Mouse (Mus musculus): ENCODE results near the gene Chd3.
"Not testable (repeated sequence)": the region's sequence is repeated elsewhere in the genome, so short reads cannot be mapped to it uniquely, and the experiment has no call there.

Gene Chd3

DNA sequence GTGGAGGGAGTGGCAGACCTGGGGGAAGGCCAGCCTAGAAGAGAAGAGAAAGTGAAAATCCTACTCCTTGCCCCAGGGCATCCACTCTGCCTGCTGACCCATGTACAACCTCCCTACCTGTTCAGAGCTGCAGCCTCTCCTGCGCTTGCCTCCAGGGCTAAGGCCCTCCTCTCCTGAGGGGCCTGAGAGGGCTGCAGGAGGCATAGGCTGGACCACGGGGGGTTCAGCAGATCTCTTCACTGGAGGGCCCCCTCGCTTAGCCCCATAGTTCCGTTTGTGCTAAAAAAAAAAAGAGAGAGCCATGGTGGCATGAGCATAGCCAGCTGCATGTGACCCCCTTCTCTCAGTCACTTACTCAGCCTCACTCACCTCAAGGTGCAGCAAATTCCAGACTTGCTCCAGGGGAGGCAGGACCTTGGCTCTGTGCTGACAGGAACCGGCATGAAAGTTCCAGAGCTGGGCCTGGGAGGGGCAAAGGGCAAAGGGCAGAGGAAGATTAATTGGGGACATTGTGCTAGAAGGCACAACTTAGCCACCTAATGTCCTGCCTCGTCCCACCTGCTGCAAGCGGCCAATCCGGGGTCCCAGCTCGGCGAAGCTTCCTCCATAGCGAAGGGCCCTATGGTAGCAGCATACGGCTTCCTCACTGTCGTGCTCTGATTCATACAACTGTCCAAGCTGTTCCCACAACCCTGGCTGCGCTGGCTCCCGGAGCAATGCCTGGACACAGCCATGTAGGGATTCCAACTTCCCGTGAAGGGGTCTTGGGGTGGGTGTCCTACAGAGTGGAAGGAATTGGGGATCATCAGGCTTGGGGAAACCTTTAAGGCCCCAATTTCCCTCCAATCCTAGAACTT, 37.9 kb upstream of the Chd3 start:
- DNase-seq (ENCODE audit: inconsistent age in 2 of 2, low spot score in 1 of 2), result peak in 1 of 2 experiments; percentile 43

DNA sequence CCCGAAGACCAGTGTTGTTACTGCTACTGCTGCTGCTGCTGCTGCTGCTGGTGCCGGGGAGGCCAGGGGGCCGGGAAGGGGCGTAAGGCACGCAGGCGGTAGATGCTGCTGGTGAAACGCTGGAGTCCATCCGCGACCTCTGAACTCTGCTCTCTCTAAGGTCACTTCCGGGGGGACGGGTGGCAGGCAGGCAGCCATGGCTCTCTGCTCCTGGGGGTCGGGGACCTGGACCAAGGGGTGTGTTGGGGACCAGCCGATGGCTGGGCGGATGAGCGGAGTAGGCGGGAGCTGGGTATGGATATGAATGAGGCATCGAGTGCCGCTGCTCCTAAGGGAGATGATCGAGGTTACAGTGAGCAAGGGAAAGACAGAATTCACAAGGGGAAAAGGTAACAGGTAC, 37.1 kb upstream of the Chd3 start:
- DNase-seq (ENCODE audit: inconsistent age in 2 of 2, low spot score in 1 of 2), result peak in 1 of 2 experiments; percentile 41

DNA sequence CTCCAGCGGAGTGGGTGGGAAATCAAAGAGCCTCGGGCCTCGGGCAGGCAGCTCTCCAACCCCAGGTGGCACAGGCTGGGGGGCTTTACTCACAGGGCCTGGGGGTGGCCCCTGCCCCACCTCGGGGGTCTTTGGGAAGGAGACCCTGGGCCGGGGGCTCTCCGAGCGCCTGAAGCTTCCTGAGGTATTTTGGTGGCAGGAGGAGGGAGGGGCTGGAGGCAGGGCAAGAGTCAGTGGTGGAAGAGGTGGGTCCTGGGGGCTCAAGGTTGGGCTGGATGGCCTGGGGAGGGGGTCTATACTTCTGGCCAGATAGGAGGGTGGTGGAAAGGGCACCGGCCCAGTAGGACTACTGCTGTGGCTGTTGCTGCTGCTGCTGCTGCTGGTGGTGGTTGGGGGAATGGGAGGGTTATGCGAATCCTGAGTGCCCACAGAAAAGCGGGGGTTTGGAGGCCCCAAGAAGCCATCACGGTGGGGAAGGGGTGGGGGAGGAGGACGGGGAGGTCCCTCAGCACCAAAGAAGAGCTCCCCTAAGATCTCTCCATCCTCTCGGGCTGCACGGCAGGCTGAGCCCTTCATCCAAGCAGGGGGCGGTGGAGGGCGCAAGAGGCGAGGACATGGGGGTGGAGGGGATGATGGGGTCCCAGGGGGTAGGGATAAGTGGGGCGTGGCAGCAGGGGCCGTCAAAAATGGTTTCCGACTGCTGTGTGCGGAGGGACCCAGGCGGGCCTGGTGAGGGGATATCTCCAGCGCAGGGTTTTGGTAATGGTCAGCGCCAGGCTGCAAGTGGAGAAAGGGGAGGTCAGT, 36.4 kb upstream of the Chd3 start:
- no peak for DNase-seq (ENCODE audit: inconsistent age in 2 of 2, low spot score in 1 of 2)

DNA sequence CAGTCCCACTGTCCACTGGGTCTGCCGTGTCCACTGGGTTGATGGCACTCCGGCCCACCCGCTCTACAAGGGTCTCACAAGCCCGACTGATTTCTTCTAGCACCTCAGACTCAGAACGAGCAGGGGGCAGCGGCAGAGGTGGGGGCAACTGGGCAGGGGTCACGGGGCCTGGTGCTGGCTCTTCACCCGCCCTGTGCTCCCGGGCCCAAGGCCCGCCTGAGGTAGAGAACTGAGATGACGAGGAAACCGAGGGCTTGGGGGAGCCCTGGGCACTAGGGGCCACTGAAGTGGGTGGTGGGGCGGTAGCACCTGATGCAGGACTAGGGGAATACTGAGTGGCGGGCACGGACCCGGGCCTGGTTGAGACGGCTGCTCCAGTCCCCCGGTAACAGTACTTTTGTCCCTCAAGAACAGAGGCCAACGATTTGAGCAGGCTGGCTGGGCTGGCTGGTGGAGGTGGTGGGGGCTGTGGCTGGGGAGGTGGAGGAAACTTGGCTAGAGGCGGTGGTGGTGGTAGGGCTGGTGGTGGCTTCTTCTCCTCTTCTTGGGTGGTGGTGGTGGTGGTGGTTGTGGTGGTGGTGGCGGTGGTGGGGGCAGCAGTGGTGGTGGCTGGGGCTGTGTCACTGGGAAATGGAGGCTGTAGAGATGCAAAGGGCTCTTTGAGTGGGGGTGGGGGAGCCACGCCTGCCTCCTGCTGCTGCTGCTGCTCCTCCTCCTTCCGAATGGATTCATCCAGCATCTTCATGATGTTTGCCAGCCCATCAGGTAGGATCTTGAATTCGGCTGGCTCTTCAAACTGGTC, 35.6 kb upstream of the Chd3 start:
- DNase-seq (ENCODE audit: inconsistent age in 2 of 2, low spot score in 1 of 2), result peak; percentile 20 to 42

DNA sequence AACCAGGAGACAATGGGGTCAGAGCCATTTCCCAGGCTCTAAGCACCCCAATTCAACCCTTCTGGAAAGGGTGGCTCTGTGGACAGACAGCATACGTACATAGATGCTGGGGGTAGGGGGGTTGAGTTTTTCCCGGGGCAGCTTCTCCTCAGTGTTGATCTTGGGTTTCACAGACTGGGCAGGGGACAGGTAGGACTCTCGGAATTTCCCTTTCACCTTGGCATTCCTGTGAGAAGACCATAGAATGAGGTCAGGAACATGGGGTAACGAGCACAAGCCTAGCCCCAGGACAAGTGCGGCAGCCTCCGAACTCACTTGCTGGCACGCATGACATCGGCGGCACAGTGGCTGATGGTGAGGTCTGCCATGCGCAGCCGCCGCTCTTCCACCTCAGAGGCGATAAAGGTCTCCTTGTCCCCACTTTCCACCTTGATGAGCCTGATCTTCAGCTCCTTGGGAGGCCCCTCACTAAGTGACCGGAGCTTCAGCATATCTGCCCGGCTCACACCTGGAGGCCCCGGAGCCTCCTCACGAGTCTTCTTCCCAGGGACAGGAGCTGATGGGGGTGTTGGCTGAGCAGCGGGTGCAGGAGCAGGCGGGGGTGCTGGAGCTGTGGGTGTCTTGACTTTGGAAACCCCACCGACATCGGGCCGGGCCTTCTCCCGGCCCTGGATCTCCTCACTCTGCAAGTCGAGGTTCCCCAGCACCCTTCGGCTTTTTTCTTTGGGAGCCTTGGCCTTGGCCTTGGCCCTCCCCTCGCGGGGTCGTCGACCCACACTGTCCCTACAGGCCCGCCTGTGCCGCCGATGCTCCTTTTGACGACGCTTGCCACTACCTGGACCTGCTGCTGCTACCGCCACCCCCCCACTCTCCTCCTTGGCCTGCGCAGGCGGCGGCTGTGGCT, 34.7 kb upstream of the Chd3 start:
- DNase-seq (ENCODE audit: inconsistent age in 2 of 2, low spot score in 1 of 2), result peak; percentile 25 to 52

DNA sequence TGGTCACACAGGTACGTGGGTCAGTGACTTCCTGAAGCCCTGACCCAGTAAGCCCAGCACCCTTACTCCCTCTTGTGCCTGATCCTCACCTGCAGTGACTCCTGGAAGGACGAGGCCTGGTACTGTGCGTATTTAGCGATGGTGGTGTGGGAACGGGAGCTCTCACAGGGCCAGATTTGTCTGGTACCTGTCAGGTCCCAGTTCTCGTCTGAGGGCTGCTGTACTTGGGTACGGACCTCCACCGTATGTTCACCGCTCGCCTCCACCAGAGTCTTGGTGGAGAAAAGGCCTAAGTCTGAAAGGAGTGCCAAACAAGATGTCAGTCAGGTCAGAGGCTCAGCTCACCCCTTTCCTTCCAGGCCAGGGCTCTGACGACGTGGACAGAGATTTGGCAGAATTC, 32.8 kb upstream of the Chd3 start:
- DNase-seq (ENCODE audit: inconsistent age in 2 of 2, low spot score in 1 of 2), result peak in 1 of 2 experiments; percentile 54

DNA sequence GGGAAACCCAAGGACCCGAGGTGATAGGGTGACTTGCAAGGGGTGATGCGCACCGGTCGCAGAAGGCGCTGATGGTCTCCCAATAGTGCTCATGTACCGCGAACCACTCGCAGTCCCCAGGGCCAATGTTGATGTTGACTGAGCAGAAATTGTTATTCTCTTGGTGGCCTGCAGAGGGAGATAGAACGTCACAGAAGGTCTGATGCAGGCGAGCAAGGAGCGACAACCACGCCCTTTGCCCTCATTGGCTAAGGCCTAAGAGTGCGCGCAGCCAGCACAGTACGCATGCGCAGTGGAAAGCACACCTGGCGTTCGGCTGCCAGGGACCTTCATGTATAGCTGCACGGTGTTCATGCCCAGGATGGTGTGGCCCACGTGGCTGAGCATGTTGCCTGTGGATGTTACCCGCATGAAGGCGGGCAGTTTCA, 32.0 kb upstream of the Chd3 start:
- peak; percentile 90 to 95 for DNase-seq (ENCODE audit: inconsistent age in 2 of 2, low spot score in 1 of 2)

DNA sequence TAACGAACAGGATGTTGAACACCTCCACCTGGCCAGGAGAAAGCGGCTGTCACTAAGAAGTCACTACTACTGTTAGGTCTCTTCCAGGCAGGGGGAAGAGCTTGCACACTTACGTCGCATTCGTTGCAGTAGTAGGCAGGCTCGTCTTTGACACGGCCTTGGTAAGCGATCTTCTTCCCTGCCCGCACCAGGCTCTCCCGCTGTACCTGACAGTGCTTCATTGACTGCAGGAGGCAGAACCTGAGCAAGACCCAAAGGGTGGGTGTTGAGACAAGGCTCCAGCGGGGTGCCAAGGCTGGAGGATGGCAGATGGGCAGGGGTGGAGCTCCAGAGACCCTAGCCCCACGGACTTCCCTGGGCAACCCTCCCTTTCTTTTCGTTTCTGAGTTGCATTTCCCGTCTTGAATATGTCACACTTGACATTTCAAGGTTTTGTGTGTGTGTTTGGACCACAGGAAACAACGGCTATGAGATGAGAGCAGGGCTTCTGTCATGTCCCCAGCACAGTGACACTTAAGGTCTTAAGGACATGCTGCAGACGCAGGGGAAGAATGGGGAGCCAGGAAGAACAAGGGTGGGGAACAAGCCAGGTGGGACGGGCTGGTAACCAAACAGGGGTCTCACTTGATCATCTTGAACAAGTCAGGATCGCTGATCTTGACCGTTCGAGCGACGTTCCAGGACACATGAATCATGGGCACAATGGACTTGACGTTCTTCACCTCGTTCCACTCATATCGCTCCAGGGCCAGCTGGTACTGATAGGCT, 31.1 kb upstream of the Chd3 start:
- DNase-seq (ENCODE audit: inconsistent age in 2 of 2, low spot score in 1 of 2), result peak in 1 of 2 experiments; percentile 60

DNA sequence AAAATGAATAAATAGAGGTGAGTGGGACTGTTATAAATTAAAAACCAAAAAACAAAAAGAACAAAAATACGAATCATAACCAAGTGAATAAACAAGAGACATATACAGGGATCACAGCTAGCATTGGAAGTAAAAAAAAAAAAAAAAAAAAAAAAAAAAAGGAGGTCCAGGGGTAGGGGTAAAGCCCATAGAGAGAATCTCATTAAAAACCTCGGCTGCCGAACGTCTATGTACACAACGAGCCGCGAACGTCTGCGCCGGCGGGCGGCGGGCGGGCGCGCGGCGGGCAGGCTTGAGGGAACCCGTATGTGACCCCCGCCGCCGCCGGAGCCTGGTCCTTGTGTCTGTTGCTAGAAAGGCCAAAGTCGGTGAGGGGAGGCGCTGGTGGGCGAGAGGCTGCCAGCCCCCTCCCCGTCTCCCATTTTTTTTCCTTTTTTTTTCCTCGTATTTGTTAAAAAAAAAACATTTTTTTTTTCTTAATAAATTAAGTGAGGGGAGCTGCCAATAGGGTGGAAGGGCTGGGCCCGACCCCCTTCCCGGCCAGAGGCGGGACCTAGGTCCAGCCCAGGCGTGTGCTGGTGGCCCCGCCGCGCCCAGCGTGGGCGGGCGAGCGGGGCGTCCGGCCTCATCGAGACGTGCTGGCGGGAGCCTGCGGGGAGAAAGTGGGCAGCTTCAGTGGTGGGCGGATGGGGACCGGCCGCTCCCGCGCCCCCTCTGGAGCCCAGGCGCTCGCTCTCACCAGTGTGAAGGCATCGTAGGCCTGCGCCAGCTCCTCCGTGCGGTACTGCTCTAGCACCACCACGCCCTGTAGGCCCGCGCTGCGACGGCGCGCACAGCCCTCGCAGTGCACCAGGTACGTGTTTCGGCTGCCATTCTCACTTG, 30.2 kb upstream of the Chd3 start:
- DNase-seq (ENCODE audit: inconsistent age in 2 of 2, low spot score in 1 of 2), result peak; percentile 51 to 55

DNA sequence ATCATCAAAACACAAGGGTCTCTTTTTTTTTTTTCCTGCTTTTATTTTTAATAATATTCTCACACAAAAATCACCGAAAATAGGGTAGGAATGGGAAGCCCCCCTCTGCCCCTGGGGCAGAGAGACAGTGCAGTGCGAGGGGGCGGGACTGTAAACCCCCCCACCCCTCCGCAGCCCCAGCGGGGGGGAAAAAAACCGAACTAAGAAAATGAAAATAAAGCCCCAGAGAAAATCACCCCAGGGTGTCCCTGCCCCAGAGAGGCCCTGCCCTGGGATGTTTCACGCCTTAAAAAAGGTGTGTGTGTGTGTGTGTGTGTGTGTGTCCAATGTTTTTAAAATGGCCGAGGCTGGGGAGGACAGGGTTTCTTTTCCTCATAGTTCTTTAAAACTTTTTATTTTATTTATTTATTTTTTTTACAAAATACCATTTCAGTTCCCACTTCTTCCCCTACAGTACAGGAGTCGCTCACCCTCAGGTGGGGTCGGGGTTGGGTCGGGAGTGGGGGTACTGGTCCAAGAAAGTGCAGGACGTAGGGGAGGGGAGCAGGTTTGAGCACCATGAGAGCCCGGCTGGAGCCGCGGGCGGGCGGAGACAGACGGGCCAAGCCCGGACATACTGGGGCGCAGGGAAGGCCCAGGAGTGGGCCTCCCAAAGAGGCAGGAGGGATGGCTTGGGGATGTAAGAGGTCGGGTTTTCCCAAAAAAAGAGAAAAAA, 29.4 kb upstream of the Chd3 start:
- DNase-seq (ENCODE audit: inconsistent age in 2 of 2, low spot score in 1 of 2), result peak; percentile 25 to 58

DNA sequence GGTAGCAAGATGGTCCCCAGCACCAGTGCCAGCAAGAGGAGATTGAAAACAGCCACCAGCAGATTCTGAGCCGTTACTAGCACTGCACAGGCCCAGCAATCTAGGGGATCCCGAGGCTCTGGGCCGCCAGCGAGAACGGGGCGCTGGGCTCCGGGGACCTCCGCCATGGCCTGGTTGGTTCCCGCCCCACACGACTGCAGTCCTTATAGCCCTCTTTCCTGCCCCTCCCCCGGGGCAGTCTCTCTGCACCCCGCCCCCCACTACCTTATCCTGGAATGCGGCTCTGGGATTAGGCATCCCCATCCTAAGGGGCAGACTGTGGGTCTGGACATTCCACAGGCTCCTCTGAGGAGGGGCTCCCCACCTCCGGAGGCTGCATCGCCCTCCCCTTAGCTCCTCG, 28.9 kb upstream of the Chd3 start, which contains the start of gene Tmem88:
Gene Tmem88, minus strand, starts transcription at position 176 of the 400 bp plus-strand sequence.
- peak; percentile 62 to 76 for DNase-seq (ENCODE audit: inconsistent age in 2 of 2, low spot score in 1 of 2)

DNA sequence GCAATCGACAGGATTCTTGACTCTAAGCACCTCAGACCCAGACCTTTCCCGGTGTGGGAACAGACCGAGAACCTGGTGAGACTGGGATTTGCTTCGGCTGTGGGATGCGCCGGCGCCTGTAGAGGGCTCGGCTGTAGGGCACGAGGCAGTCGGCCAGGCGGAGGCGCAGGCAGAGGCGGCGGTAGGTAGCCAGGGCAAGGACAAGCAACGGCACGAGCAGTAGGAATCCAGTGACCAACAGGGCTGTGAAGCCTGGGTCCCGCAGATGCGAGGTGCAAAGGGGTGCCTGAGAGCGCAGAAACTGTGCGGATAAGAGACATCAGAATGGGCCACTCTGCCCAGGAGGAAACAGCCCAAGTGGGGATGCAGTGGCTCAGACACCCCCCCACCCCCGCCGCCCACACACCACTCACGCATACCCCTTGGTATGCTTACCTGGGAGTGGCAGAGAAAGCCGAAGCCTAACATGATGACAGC, 28.4 kb upstream of the Chd3 start:
- DNase-seq (ENCODE audit: inconsistent age in 2 of 2, low spot score in 1 of 2), result peak; percentile 44 to 80

DNA sequence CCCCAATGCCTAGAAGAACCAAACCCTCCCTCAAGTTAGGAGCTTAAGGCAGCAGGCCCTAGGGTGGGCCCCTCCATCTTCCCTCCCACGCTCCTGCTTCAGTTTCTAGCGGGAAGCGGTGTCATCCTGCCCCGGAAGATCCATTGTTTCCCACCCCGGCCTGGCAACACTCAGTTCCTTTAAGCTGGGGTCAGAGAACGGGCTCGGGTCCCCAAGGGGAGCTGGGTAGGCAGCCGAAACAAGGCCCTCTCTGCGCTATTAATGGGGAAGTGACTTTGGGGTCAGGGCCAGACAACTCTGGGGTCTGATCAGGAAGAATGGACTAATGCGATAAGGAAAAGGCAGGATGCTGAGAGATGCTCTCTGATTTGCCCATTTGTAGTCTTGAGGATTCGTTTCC, 27.6 kb upstream of the Chd3 start:
- DNase-seq (ENCODE audit: inconsistent age in 2 of 2, low spot score in 1 of 2), result peak; percentile 75 to 83

DNA sequence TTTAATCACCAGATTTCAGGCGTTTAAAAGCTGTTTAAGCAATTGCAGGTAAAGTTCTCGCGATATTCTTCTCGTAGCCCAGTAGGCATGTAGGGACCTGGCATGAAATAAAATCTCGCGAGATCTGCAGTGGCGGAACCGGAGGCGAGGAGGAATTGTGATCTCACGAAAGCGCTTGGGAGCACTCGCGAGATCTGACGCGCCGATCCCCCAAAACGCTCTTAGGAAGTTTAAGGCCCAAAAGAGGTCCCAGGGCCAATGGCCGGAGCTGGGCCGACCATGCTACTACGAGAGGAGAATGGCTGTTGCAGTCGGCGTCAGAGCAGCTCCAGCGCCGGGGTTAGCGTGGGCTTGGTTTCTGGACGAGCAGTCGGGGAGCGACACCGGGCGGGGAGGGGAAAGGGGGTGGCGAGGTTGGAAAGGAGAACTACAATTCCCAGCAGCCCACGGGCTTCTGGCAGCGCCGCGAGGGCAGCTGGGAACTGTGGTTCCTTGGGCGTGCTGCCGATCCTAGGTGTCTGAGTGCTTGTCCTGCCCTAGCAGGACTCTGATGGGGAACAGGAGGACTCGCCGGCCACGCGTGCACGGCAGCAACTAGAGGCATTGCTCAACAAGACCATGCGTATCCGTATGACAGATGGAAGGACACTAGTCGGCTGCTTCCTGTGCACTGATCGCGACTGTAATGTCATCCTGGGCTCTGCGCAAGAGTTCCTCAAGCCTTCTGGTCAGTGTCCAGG, 26.6 kb upstream of the Chd3 start:
- DNase-seq (ENCODE audit: inconsistent age in 2 of 2, low spot score in 1 of 2), result peak; percentile 97 to 99

DNA sequence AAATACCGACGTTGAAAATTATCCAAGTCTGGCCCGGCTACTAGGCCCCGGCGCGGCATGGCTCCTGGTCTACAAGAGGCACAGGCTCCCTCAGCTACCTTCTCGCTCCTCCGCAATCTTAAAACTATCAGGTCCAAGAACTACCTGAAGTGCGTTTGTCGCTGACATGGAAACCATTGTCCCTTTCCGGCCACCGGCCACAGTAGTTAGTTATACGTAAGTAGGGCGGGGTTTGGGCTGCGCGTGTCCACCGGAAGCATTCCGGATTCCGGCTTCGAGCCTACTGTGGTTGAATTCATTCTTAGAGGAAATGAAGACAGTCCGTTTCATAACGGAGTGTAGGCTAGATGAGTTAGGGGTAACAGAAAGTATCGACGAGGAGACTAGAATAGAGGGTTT, 26.0 kb upstream of the Chd3 start, which contains the start of the genes Naa38 and Cyb5d1:
Gene Naa38, plus strand, starts transcription at position 253 of the 399 bp plus-strand sequence.
Gene Cyb5d1, minus strand, starts transcription at position 397 of the 399 bp plus-strand sequence.
- DNase-seq (ENCODE audit: inconsistent age in 2 of 2, low spot score in 1 of 2), result peak; percentile 93 to 98

DNA sequence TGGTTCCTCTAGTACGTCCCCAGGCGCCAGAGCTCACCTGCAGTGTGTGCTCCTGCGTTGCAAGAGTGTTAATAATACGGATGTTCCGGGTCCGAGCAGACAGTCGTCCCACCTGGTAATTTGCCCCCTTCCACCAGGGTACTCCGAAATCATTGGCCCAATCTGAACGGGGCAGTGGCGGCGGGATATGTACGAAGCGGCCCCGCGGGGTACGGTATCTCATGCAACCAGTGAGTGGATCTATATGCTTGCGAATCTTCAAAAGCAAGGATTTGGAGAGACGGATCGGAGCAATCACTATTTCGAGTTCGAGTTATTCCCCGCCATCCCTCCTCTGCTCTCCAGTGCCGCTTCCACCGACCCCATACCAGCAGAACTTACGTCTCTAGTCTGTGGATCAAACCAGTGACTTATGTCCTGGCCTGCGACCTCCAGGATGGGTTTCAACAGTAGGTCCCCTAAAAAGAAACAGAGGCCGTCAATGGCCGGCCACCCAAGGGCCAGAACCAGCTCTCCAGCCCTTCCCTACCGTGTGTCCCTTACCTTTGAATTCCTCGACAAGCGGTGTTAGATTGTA, 25.5 kb upstream of the Chd3 start:
- not testable (repeated sequence) for DNase-seq (ENCODE audit: inconsistent age in 2 of 2, low spot score in 1 of 2)

Measured in adrenal gland, adult (tissue).